Mouse (Mus musculus) forebrain, embryonic 13.5 days (tissue): Measurements from ENCODE around the gene Ptprj. TPM values are rescaled to one million over a fixed set of nuclear protein-coding genes. Genes with fewer than 3 reads are reported as not detected.
A peak's percentile ranks its signal among the peaks of the same experiment; 100 is the strongest.

Experiments used
- ATAC-seq: fragments of 200-750 bp; cut with Nextera tagmentation; 2 replicates; pipeline ENCODE4 v1.8.0; 2017
- H3K27ac ChIP-seq: fragments of 300-500 bp; sonication (generic); 2 replicates; pipeline ENCODE4 v1.5.1; 2015; ENCODE audit warnings: inconsistent platforms, mild to moderate bottlenecking, moderate library complexity
- H3K27me3 ChIP-seq: fragments of 300-500 bp; sonication (generic); 2 replicates; pipeline ENCODE4 v1.6.1; 2015; ENCODE audit warnings: mild to moderate bottlenecking, inconsistent platforms
- H3K36me3 ChIP-seq: fragments of 300-500 bp; sonication (generic); 2 replicates; pipeline ENCODE4 v1.6.1; 2015; ENCODE audit warnings: mild to moderate bottlenecking, inconsistent platforms; ENCODE audit not compliant: poor library complexity, severe bottlenecking
- H3K4me1 ChIP-seq: fragments of 300-500 bp; sonication (generic); 2 replicates; pipeline ENCODE4 v1.6.1; 2015; ENCODE audit warnings: inconsistent platforms
- H3K4me2 ChIP-seq: fragments of 300-500 bp; sonication (generic); 2 replicates; pipeline ENCODE4 v1.6.1; 2015; ENCODE audit warnings: inconsistent platforms, mild to moderate bottlenecking, moderate library complexity
- H3K4me3 ChIP-seq: fragments of 300-500 bp; sonication (generic); 2 replicates; pipeline ENCODE4 v1.5.1; 2015; ENCODE audit warnings: mild to moderate bottlenecking, inconsistent platforms
- H3K9ac ChIP-seq: fragments of 300-500 bp; sonication (generic); 2 replicates; pipeline ENCODE4 v1.6.1; 2015; ENCODE audit warnings: mild to moderate bottlenecking, inconsistent platforms
- H3K9me3 ChIP-seq: fragments of 300-500 bp; sonication (generic); replicated peaks from 2 replicates; pipeline ENCODE4 v1.6.1; 2016; ENCODE audit warnings: inconsistent platforms
- WGBS: fragments of 180-500 bp; shearing (Covaris S2); methylation state at CpG from one replicate; pipeline ENCODE4 v1.1.7; 2015; 5-methylcytosine and 5-hydroxymethylcytosine counted together
- polyA plus RNA-seq: library from polyadenylated mRNA; unstranded; fragments of >200 nt; fragmentation: Nextera tagmentation; extraction: Ambion mirVana; gene quantifications from 2 replicates; pipeline ENCODE4 v1.2.1, GENCODE M21; 2015

The Ptprj gene
- polyA plus RNA-seq, 1 experiment from 2014 or later = 2.1 TPM

DNA sequence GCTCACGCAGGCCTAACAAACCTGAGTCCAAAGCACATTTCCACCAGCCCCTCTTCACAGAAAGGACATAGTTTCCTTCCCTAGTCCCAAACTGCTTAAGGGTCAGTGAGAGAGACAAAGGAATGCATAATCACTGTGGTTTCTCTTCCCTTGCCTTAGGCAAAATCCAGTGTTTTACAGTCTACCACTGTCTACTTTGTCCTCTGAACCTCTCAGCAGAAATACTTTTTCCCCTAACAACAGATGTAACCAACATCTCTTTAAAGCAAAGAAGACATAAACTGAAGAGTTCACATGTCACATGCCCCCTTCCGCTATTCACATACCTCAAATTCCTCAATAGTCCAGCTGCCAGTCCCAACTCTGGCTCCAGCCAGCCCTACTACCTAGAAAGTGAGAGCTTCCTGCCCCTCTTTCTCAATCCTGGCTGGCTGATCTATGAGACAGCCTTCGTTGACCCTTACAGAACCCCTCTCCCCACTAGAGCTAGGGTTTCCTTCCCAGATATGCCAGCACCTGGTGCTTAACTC is 94.2 kb downstream of the Ptprj start:
- no peak for ATAC-seq
- WGBS = 83% methylated on average over 3 of the region's 3 CpGs

DNA sequence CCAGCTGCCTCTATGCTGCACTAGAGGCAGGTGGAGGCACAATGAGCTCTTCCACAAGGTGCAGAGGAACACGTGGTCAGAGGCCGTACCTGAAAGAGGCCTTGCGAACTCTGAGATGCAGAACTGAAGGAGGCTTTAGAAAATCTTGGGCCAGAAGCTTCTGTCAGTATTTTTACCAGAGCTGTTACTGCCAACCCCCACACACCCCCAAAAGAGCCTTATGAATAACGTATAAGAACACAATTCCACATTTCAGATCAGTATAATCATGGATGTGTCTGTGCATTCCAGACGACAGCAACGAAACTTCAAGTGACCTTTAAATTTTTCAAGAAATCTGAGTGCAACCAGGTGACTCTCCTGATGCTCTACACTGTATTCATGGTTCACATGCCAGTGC is 98.9 kb downstream of the Ptprj start:
- H3K9me3 ChIP-seq = no peaks in the 10 kb centered on the region
- no peaks in the 10 kb centered on the region for H3K36me3 ChIP-seq
- H3K9ac ChIP-seq = no peak overlapping the region
- no peak for ATAC-seq
- H3K4me3 ChIP-seq = no peak overlapping the region
- WGBS = 91% methylated on average over 6 of the region's 6 CpGs
- H3K27ac ChIP-seq = no peak overlapping the region
- H3K4me1 ChIP-seq = peaks cover 7% of the 10 kb centered on the region; the same call in 1 of the 2 replicates
- H3K27me3 ChIP-seq = 0 out of 2 replicates have a peak, but pooled peaks cover 2% of the 10 kb centered on the region
- no peak overlapping the region for H3K4me2 ChIP-seq

More for the DNA sequence above, 94.2 kb downstream of the Ptprj start:
- no peak overlapping the region for H3K4me2 ChIP-seq
- no peak overlapping the region for H3K4me3 ChIP-seq
- H3K27ac ChIP-seq = no peak overlapping the region
- no peaks in the 10 kb centered on the region for H3K9me3 ChIP-seq
- no peaks in the 10 kb centered on the region for H3K27me3 ChIP-seq
- no peaks in the 10 kb centered on the region for H3K36me3 ChIP-seq
- H3K4me1 ChIP-seq = peaks cover 15% of the 10 kb centered on the region; the same call in 1 of the 2 replicates
- H3K9ac ChIP-seq = no peak overlapping the region

DNA sequence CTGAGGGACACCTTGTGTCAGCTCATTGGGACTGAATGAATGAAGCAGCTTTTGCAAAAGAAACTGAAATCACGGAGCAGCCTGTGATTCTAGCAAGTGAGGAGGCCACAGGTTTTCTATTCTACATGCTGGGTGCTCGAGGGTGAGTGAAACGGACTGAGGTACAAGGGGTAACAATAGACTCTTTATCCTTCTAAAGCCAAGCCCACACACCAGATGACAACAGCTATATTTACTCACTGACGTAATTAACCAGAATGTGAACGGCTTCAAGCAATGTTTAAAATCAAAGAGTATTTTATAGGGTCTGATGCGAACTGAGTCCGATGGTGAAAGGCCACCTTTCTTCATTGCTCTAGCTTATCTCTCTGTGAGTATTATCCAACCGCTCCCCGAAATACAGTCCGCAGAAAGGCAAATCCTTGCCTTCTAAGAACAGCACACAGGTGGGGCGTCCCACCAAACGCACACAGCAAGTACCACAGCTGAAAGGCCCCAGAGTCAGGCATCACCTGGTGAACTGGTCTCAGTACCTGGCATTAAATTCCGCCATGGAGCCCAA is 99.6 kb downstream of the Ptprj start:
- Histone ChIP-seq H3K4me3 (no peak overlapping the region), H3K9ac (no peak overlapping the region), H3K4me1 (peaks cover 7% of the 10 kb centered on the region; the same call in 1 of the 2 replicates), H3K4me2 (no peak overlapping the region), H3K36me3 (no peaks in the 10 kb centered on the region), H3K27me3 (0 out of 2 replicates have a peak, but pooled peaks cover 2% of the 10 kb centered on the region), H3K27ac (no peak overlapping the region), H3K9me3 (no peaks in the 10 kb centered on the region)
- WGBS = 65% methylated on average over 13 of the region's 13 CpGs
- no peak for ATAC-seq

DNA sequence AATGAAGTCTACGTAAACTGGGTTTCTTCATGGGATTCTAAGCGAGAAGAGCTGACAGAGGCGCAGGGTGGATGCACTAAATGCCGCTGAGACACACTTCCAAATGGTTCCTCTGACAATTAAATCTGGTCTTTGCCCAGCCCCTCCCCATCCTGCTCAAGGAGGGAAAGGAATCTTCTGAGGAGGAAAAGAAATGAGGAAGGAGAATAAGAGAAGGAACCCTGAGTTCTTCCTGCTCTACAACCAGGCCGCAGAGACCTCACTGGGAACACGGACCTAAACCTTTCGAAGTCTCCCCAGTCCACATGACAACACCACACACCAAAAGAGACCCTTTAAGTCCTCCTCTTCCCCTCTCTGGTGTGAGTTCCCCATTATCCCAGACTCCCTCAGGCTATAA is 101.9 kb downstream of the Ptprj start:
- H3K9me3 ChIP-seq = no peaks in the 10 kb centered on the region
- ATAC-seq = no peak
- H3K27me3 ChIP-seq = 0 out of 2 replicates have a peak, but pooled peaks cover 2% of the 10 kb centered on the region
- no peaks in the 10 kb centered on the region for H3K36me3 ChIP-seq
- H3K4me2 ChIP-seq = no peak overlapping the region
- H3K27ac ChIP-seq = no peak overlapping the region
- no peak overlapping the region for H3K9ac ChIP-seq
- H3K4me1 ChIP-seq = peaks cover 13% of the 10 kb centered on the region; the same call in 1 of the 2 replicates
- no peak overlapping the region for H3K4me3 ChIP-seq
- 88% methylated on average over 7 of the region's 7 CpGs for WGBS

DNA sequence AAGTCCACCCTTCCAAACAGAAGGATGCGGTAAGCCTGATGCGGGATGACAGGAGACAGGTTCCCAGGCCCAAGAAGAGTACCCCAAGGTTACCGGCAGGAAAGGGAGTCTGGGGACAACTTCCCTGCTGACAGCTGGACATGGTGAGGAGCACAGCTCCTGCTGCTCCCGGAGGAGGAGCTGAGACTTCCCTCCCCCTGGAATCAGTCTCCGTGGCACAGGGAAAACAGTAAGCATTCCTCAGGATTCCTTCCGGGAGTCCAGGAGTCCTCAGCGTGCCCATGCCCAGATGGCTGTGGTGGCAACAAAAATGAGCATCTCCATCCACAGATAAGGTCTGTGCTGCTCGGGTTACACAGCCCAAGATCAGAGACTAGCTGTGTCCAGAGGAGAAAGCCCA is 102.8 kb downstream of the Ptprj start:
- no peak overlapping the region for H3K27ac ChIP-seq
- WGBS = 42% methylated on average over 8 of the region's 8 CpGs
- no peak overlapping the region for H3K4me2 ChIP-seq
- no peak overlapping the region for H3K4me3 ChIP-seq
- H3K9me3 ChIP-seq = no peaks in the 10 kb centered on the region
- no peak for ATAC-seq
- no peak overlapping the region for H3K9ac ChIP-seq
- peaks cover 13% of the 10 kb centered on the region; the same call in 1 of the 2 replicates for H3K4me1 ChIP-seq
- no peaks in the 10 kb centered on the region for H3K36me3 ChIP-seq
- H3K27me3 ChIP-seq = 0 out of 2 replicates have a peak, but pooled peaks cover 2% of the 10 kb centered on the region

DNA sequence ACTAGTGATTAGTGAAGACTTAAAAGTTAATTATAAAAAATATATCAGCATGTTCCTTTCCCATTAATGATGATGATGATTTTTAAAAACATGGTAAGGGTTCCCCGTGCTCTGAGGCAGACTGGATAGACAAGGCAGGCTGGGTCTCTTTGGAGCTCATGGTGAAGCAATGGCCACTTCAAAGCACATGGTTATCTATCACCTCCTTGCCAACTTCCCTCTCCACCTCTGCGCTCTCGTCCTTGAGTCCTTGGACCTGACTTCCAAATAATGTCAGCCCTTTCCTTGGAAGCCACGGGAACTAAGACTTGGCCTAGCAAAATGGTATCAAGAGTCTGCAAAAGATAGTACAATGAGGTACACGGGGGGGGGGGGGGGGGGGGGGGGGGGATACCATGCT is 103.7 kb downstream of the Ptprj start:
- no peak for ATAC-seq

DNA sequence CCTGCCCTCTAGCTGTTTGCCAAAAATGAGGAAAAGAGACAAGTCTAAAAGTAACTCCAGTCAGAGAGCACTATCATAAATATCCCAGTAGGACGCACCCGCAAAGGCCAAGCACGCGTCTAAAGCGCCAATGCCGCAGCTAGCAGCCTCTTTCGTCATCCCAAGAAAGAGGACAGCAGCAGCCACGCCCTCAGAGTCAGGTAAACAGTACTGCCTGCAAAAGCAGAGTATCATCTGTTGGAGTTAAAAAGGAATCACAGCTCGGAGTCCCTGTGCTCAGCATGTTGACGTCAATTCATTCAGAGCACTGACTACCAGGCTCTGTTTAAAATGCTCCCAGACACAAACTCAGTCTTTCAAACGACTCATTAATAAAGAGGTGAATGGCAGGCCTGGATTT is 104.1 kb downstream of the Ptprj start:
- Histone ChIP-seq H3K27ac (no peak overlapping the region), H3K4me1 (peaks cover 12% of the 10 kb centered on the region; the same call in 1 of the 2 replicates), H3K36me3 (no peaks in the 10 kb centered on the region), H3K4me3 (no peak overlapping the region), H3K27me3 (0 out of 2 replicates have a peak, but pooled peaks cover 2% of the 10 kb centered on the region), H3K9me3 (no peaks in the 10 kb centered on the region), H3K9ac (no peak overlapping the region), H3K4me2 (no peak overlapping the region)
- 82% methylated on average over 11 of the region's 11 CpGs for WGBS
- no peak for ATAC-seq

More for the DNA sequence above, 103.7 kb downstream of the Ptprj start:
- Histone ChIP-seq H3K9me3 (no peaks in the 10 kb centered on the region), H3K4me3 (no peak overlapping the region), H3K4me2 (no peak overlapping the region), H3K36me3 (no peaks in the 10 kb centered on the region), H3K27me3 (0 out of 2 replicates have a peak, but pooled peaks cover 2% of the 10 kb centered on the region), H3K27ac (no peak overlapping the region), H3K9ac (no peak overlapping the region), H3K4me1 (peaks cover 13% of the 10 kb centered on the region; the same call in 1 of the 2 replicates)
- WGBS = 92% methylated on average over 4 of the region's 5 CpGs

DNA sequence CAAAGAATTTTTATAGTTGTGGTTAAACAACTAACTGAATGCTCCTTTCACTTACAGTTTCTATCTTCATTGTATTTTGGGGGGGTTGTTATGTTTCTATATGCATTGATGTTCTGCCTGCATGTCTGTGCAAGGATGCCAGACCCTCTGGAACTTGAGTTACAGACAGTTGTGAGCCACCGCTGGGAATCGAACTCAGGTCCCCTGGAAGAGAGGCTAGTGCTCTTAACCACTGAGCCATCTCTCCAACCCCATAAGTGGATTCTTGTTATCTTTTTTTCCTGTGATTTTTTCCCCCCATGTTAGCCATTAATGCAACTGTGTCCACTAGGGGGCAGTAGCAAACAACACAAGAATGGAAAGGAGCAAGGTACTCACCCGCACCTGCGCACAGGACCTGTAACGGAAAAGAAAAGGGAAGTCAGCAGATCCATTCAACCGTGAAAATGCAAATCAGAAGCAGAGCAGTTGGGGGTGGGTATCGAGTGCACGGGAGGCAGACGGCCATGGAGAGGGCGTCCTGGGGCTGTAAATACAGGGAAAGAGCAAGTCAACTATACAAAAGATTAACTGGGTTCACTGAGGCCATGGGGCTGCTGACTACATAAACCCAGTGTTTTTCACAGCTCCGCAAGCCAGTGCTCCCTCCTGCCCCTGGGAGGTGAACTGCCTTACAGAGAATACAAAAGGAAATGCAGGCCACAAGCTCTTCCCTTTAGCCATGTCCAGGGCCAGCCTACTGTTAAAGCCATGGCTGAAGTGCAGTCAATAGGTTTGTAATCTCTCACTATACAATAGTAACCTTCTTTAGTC is 105.6 kb downstream of the Ptprj start:
- peak overlapping the region; percentile 24 for H3K4me3 ChIP-seq
- H3K9ac ChIP-seq = no peak overlapping the region
- WGBS = 3% methylated on average over 11 of the region's 11 CpGs
- peak overlapping the region; percentile 54 for H3K4me2 ChIP-seq
- no peaks in the 10 kb centered on the region for H3K9me3 ChIP-seq
- H3K4me1 ChIP-seq = peaks cover 6% of the 10 kb centered on the region; the same call in 1 of the 2 replicates
- H3K27me3 ChIP-seq = 0 out of 2 replicates have a peak, but pooled peaks cover 2% of the 10 kb centered on the region
- ATAC-seq = peak; percentile 93
- H3K36me3 ChIP-seq = no peaks in the 10 kb centered on the region
- H3K27ac ChIP-seq = 0 out of 2 replicates have a peak overlapping the region, but pooled peaks have one; percentile 49

DNA sequence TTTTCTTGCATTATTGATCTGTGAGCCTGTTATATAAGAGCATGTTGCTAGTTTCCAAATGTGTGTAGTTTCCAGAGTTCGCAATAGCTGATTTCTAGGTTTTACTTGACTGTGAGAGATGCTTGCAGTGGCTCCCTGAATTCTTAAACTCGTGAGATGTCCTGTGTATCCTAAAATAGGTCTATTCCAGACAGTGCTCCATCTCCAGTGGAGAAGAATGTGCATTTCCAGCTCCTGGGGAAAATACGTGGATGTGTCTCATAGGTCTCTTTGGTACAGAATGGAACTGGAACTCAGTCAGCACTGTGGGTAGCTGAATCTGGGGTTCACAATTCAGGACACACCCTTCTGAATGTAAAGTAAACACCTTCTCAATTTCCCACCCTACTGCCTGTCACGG is 107.7 kb downstream of the Ptprj start:
- no peak overlapping the region for H3K4me3 ChIP-seq
- H3K4me2 ChIP-seq = no peak overlapping the region
- peaks cover 6% of the 10 kb centered on the region; the same call in 1 of the 2 replicates for H3K4me1 ChIP-seq
- H3K27ac ChIP-seq = no peak overlapping the region
- no peaks in the 10 kb centered on the region for H3K36me3 ChIP-seq
- 80% methylated on average over 4 of the region's 4 CpGs for WGBS
- H3K27me3 ChIP-seq = 0 out of 2 replicates have a peak, but pooled peaks cover 2% of the 10 kb centered on the region
- H3K9ac ChIP-seq = no peak overlapping the region
- no peak for ATAC-seq
- H3K9me3 ChIP-seq = no peaks in the 10 kb centered on the region

DNA sequence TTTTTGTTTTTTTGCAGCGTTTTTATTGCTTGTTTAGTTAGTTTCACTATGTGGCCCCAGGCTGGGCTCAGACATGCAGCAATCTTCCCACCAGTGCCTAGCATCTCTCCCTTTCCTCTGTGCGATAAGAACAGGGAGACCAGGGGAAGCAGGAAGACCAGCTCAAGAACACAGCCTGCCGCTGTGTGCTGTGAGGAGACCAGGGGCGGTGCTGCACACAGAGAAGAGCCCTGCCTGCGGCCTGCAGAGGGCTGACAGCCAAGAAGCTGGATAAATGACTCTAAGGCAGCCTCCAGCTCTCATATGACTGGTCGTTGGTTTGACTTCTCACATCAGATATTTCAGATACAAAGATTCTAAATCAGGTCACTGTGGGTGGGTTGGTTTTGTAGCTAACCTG is 110.3 kb downstream of the Ptprj start:
- Histone ChIP-seq H3K9ac (no peak overlapping the region; the same call in 1 of the 2 replicates), H3K4me3 (no peak overlapping the region), H3K4me1 (peaks cover 3% of the 10 kb centered on the region; the same call in 1 of the 2 replicates), H3K4me2 (no peak overlapping the region), H3K9me3 (no peaks in the 10 kb centered on the region), H3K36me3 (no peaks in the 10 kb centered on the region), H3K27me3 (no peaks in the 10 kb centered on the region), H3K27ac (no peak overlapping the region)
- 42% methylated on average over 6 of the region's 6 CpGs for WGBS
- no peak for ATAC-seq

DNA sequence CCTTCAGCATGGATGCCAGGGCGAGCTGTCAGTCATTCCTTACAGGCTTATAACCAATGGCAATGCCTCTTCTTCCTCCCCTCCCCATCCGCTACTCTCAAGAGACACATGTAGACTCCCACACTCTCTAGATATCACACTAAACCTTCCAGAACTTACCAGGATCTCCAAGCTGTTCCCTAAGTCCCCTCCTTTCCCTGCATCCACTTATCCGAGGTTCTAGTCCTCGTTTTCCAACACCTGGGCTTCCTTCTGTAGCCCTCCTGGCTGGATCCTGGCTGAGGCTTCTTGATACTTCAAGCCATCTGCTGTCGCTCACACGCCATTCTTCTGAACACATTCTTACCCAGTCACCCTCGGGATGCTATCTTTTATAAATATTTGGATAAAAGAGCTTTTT is 114.0 kb downstream of the Ptprj start:
- Histone ChIP-seq H3K4me2 (no peak overlapping the region), H3K4me3 (no peak overlapping the region), H3K4me1 (no peaks in the 10 kb centered on the region), H3K27ac (no peak overlapping the region), H3K27me3 (no peaks in the 10 kb centered on the region), H3K9me3 (no peaks in the 10 kb centered on the region), H3K9ac (no peak overlapping the region), H3K36me3 (no peaks in the 10 kb centered on the region)
- no peak for ATAC-seq
- whole genome bisulfite sequencing = 81% methylated on average over 7 of the region's 7 CpGs

DNA sequence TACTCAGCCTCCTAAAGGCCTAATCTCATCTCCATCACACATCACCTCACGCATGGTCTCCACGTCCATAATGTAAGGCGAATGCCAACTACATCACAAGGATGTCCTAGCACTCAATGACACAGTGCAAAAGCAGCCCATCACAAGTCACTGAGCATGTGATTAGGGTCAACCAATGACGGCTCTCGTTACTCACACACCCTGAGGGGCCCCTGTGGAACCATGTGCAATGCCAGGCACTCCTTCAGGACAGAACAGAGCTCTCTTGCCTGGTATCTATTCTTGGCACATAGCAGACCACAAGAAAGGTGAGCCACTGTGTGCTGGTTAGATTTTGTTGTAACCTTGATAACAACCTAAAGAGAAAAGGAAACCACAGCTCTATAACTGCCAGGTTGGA is 116.7 kb downstream of the Ptprj start:
- H3K4me1 ChIP-seq = no peaks in the 10 kb centered on the region
- H3K9ac ChIP-seq = no peak overlapping the region
- H3K4me2 ChIP-seq = no peak overlapping the region
- H3K36me3 ChIP-seq = peaks cover 11% of the 10 kb centered on the region; the same call in 1 of the 2 replicates
- no peak overlapping the region for H3K27ac ChIP-seq
- ATAC-seq = no peak
- H3K9me3 ChIP-seq = no peaks in the 10 kb centered on the region
- no peaks in the 10 kb centered on the region for H3K27me3 ChIP-seq
- H3K4me3 ChIP-seq = no peak overlapping the region
- 92% methylated on average over 5 of the region's 5 CpGs for WGBS
